Mouse (Mus musculus): ENCODE data around the gene Sostdc1. TPM values are rescaled to one million over a fixed set of nuclear protein-coding genes. Genes with fewer than 3 reads are reported as not detected.

The Sostdc1 gene
- polyA plus RNA-seq, 1 experiment from 2014 or later, result 10.5 TPM

- no peaks in the 10 kb centered on the region for H3K4me1 ChIP-seq (ENCODE audit: control insufficient read depth, insufficient read depth, low read length)
- no peaks in the 10 kb centered on the region for H3K36me3 ChIP-seq (ENCODE audit: control insufficient read depth, insufficient read depth, low read length)
- H3K9ac ChIP-seq (replicated peaks; ENCODE audit: low read depth, low read length), result no peak overlapping the region
- H3K27ac ChIP-seq (ENCODE audit: low read depth, low read length), result no peak overlapping the region
- H3K4me2 ChIP-seq (ENCODE audit: low read depth, low read length), result no peak overlapping the region
- 52% methylated on average over 4 of the region's 4 CpGs for WGBS
- no peak overlapping the region for H3K4me3 ChIP-seq (ENCODE audit: low read depth, low read length)
- no peaks in the 10 kb centered on the region for H3K9me3 ChIP-seq (ENCODE audit: control insufficient read depth, low read length)
- no peak for ATAC-seq (ENCODE audit: low read depth)
- H3K27me3 ChIP-seq (ENCODE audit: control insufficient read depth, insufficient read depth, low read length), result no peaks in the 10 kb centered on the region
Measured at GRCm38 (mm10) chr12:36344131-36344530, 30.2 kb downstream of the Sostdc1 start.

DNA sequence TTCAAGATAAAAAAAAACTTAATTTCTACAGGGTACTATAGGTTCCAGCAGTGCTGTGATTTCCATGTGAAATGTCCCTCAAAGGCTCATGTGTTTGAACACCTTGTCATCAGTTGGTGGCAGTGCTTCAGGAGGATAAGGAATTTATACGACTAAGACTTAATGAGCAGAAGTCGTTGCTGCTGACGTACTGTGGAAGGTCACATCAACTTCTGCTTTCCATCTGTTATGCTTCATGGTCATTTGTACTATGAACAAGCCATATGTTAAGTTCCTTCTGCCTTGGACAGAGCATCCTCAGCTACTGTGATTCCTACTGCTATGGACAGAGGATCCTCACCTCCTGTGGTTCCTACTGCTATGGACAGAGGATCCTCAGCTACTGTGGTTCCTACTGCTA lies 46.1 kb downstream of the Sostdc1 start:
- 89% methylated on average over 3 of the region's 3 CpGs for WGBS
- Histone ChIP-seq H3K4me2 (ENCODE audit: low read depth, low read length) (no peak overlapping the region), H3K9me3 (ENCODE audit: control insufficient read depth, low read length) (no peaks in the 10 kb centered on the region), H3K27ac (ENCODE audit: low read depth, low read length) (no peak overlapping the region), H3K9ac (replicated peaks; ENCODE audit: low read depth, low read length) (no peak overlapping the region), H3K4me3 (ENCODE audit: low read depth, low read length) (no peak overlapping the region), H3K36me3 (ENCODE audit: control insufficient read depth, insufficient read depth, low read length) (no peaks in the 10 kb centered on the region), H3K4me1 (ENCODE audit: control insufficient read depth, insufficient read depth, low read length) (no peaks in the 10 kb centered on the region), H3K27me3 (ENCODE audit: control insufficient read depth, insufficient read depth, low read length) (no peaks in the 10 kb centered on the region)
- no peak for ATAC-seq (ENCODE audit: low read depth)

- Histone ChIP-seq H3K4me1 (ENCODE audit: control insufficient read depth, insufficient read depth, low read length) (no peaks in the 10 kb centered on the region), H3K36me3 (ENCODE audit: control insufficient read depth, insufficient read depth, low read length) (no peaks in the 10 kb centered on the region), H3K4me2 (ENCODE audit: low read depth, low read length) (no peak overlapping the region), H3K27ac (ENCODE audit: low read depth, low read length) (no peak overlapping the region), H3K9me3 (ENCODE audit: control insufficient read depth, low read length) (no peaks in the 10 kb centered on the region), H3K9ac (replicated peaks; ENCODE audit: low read depth, low read length) (no peak overlapping the region), H3K27me3 (ENCODE audit: control insufficient read depth, insufficient read depth, low read length) (no peaks in the 10 kb centered on the region), H3K4me3 (ENCODE audit: low read depth, low read length) (no peak overlapping the region)
- no peak for ATAC-seq (ENCODE audit: low read depth)
- WGBS, result 93% methylated on average over 5 of the region's 5 CpGs
Measured at GRCm38 (mm10) chr12:36360693-36361092, 46.8 kb downstream of the Sostdc1 start.

GRCm38 (mm10) chr12:36364013-36364412 lies 50.1 kb downstream of the Sostdc1 start:
- H3K4me3 ChIP-seq (ENCODE audit: low read depth, low read length), result no peak overlapping the region
- H3K9me3 ChIP-seq (ENCODE audit: control insufficient read depth, low read length), result no peaks in the 10 kb centered on the region
- H3K4me2 ChIP-seq (ENCODE audit: low read depth, low read length), result no peak overlapping the region
- 96% methylated on average over 4 of the region's 4 CpGs for WGBS
- no peak overlapping the region for H3K27ac ChIP-seq (ENCODE audit: low read depth, low read length)
- no peak overlapping the region for H3K9ac ChIP-seq (replicated peaks; ENCODE audit: low read depth, low read length)
- H3K4me1 ChIP-seq (ENCODE audit: control insufficient read depth, insufficient read depth, low read length), result no peaks in the 10 kb centered on the region
- ATAC-seq (ENCODE audit: low read depth), result no peak
- no peaks in the 10 kb centered on the region for H3K27me3 ChIP-seq (ENCODE audit: control insufficient read depth, insufficient read depth, low read length)
- no peaks in the 10 kb centered on the region for H3K36me3 ChIP-seq (ENCODE audit: control insufficient read depth, insufficient read depth, low read length)

Other genes with a start within 250 kb of the Sostdc1 start
- gene Ankmy2, start 157.0 kb upstream of the Sostdc1 start, polyA plus RNA-seq (2014; fragmentation: Nextera tagmentation; extraction: Ambion mirVana), result 84.6 and 87.6 TPM in 2 replicates
- gene Bzw2, start 156.1 kb upstream of the Sostdc1 start, polyA plus RNA-seq (2014; fragmentation: Nextera tagmentation; extraction: Ambion mirVana), result 425 and 430 TPM in 2 replicates
- not detected in 2 replicates for gene Lrrc72, start 60.7 kb upstream of the Sostdc1 start, polyA plus RNA-seq (2014; fragmentation: Nextera tagmentation; extraction: Ambion mirVana)
- 17.0 and 18.0 TPM in 2 replicates for gene Ispd, start 67.3 kb downstream of the Sostdc1 start, polyA plus RNA-seq (2014; fragmentation: Nextera tagmentation; extraction: Ambion mirVana)
- 2.3 and 2.6 TPM in 2 replicates for gene D630036H23Rik, start 68.0 kb downstream of the Sostdc1 start, polyA plus RNA-seq (2014; fragmentation: Nextera tagmentation; extraction: Ambion mirVana)